Comparison of ENCODE assay signal across 9 mouse cellular contexts in genomic region chr17:57148994-57149803, GRCm38 (mm10). TPM values are rescaled to one million over a fixed set of nuclear protein-coding genes. Genes with fewer than 3 reads are reported as not detected.
A peak's percentile ranks its signal among the peaks of the same experiment; 100 is the strongest.
DNase-seq lines count a peak whose midpoint lies in the region; ATAC-seq lines count a peak whose summit lies in the region.
"Had no signal": no experiment of that assay in that cellular context is flagged by ENCODE, and none has a peak within 500 bp of the region (broad histone marks: within the 10 kb centered on the region; RNA-seq: fewer than 3 reads in every experiment).

Gene Cd70, minus strand, starts transcription at chr17:57149777.

- peak; percentile 73 for ATAC-seq in hindbrain, embryonic 16.5 days
- ATAC-seq in neural tube, embryonic 13.5 days (ENCODE audit: low read depth) = peak; percentile 65; the same call in 1 of the 2 replicates
- ATAC-seq in inflammation-experienced regulatory T-cells, adult 6 months = no peak

- H3K9ac ChIP-seq in hindbrain, embryonic 16.5 days (ENCODE audit: low read depth, low read length) = peak within 1 kb of the TSS; percentile 63
- peak within 1 kb of the TSS; percentile 59 for H3K9ac ChIP-seq in neural tube, embryonic 13.5 days

- H3K27me3 ChIP-seq in heart, embryonic 10.5 days (ENCODE audit: insufficient read depth, poor library complexity, severe bottlenecking) = peaks cover 65% of the 10 kb centered on the region
- peaks cover 10% of the 10 kb centered on the region for H3K27me3 ChIP-seq in hindbrain, embryonic 16.5 days (replicated peaks; ENCODE audit: control insufficient read depth, insufficient read depth, low read length)
- H3K27me3 ChIP-seq in neural tube, embryonic 13.5 days = peaks cover 52% of the 10 kb centered on the region

- H3K4me1 ChIP-seq in heart, embryonic 10.5 days = peaks cover 5% of the 10 kb centered on the region
- peaks cover 8% of the 10 kb centered on the region; the same call in 1 of the 2 replicates for H3K4me1 ChIP-seq in hindbrain, embryonic 16.5 days (ENCODE audit: control insufficient read depth, insufficient read depth, low read depth, low read length)
- H3K4me1 ChIP-seq in neural tube, embryonic 13.5 days (replicated peaks) = peaks cover 14% of the 10 kb centered on the region

- WGBS in heart, embryonic 10.5 days = 4% methylated on average over 38 of the region's 39 CpGs
- WGBS in hindbrain, embryonic 16.5 days = 3% methylated on average over 39 of the region's 39 CpGs
- 4% methylated on average over 39 of the region's 39 CpGs for WGBS in neural tube, embryonic 13.5 days

- H3K4me3 ChIP-seq in heart, embryonic 10.5 days = peak within 1 kb of the TSS; percentile 49
- peak within 1 kb of the TSS; percentile 40 for H3K4me3 ChIP-seq in hindbrain, embryonic 16.5 days (ENCODE audit: low read length)
- peak within 1 kb of the TSS; percentile 37 for H3K4me3 ChIP-seq in neural tube, embryonic 13.5 days

- H3K27ac ChIP-seq in heart, embryonic 10.5 days = no peak within 1 kb of the TSS
- no peak within 1 kb of the TSS for H3K27ac ChIP-seq in hindbrain, embryonic 16.5 days (ENCODE audit: low read depth, low read length)
- no peak within 1 kb of the TSS for H3K27ac ChIP-seq in neural tube, embryonic 13.5 days (replicated peaks)

- intact Hi-C loops in heart, postnatal 25 days (cut with DNase I) = no loop called here

- no peaks in the 10 kb centered on the region for H3K36me3 ChIP-seq in heart, embryonic 10.5 days
- H3K36me3 ChIP-seq in hindbrain, embryonic 16.5 days (ENCODE audit: control insufficient read depth, insufficient read depth, low read length) = no peaks in the 10 kb centered on the region
- no peaks in the 10 kb centered on the region for H3K36me3 ChIP-seq in neural tube, embryonic 13.5 days

- H3K9me3 ChIP-seq in heart, embryonic 10.5 days = 0 out of 2 replicates have a peak, but pooled peaks cover 3% of the 10 kb centered on the region
- no peaks in the 10 kb centered on the region for H3K9me3 ChIP-seq in hindbrain, embryonic 16.5 days (ENCODE audit: control insufficient read depth, low read length)
- H3K9me3 ChIP-seq in neural tube, embryonic 13.5 days = no peaks in the 10 kb centered on the region

- H3K4me2 ChIP-seq in hindbrain, embryonic 16.5 days (ENCODE audit: low read length) = peak within 1 kb of the TSS; percentile 74
- peak within 1 kb of the TSS; percentile 58 for H3K4me2 ChIP-seq in neural tube, embryonic 13.5 days

- DNase-seq in heart, embryonic 10.5 days (ENCODE audit: low spot score) = no peak
- DNase-seq in heart, postnatal 25 days (ENCODE audit: low spot score) = no peak
- DNase-seq in right cerebral cortex, postnatal 4 days = peak; percentile 11
- no peak for DNase-seq in right cerebral cortex, adult 2 months (ENCODE audit: low spot score in 2 of 2)
- no peak for DNase-seq in thymus, postnatal 14 days

RNA-seq across cellular contexts. Expression of gene Cd70, which starts in this region (rescaled TPM):
- polyA plus RNA-seq in heart, embryonic 10.5 days (2016; fragmentation: Nextera tagmentation; extraction: Ambion mirVana) = not detected in 2 replicates
- total RNA-seq in heart, postnatal 25 days (2021) = not detected
- polyA plus RNA-seq in hindbrain, embryonic 16.5 days (2015; fragmentation: Nextera tagmentation; extraction: Ambion mirVana) = 1.9 and 2.1 TPM in 2 replicates
- 0.56 and 0.62 TPM in 2 replicates for polyA plus RNA-seq in neural tube, embryonic 13.5 days (2015; fragmentation: Nextera tagmentation; extraction: Ambion mirVana)
- 1 to 10 TPM; 1.6 to 5.2 (median 3.4) TPM for polyA plus RNA-seq in inflammation-experienced regulatory T-cells, adult 6 months (2017; shearing (Covaris generic))
- polyA plus RNA-seq: C2C12 had no signal

Comparison
In these comparisons a context has a peak if more than half of its experiments do, and no peak if none do; other contexts are left out.
1. Peak in ATAC-seq, H3K4me3 ChIP-seq, H3K9ac ChIP-seq and H3K4me2 ChIP-seq in neural tube, embryonic 13.5 days; RNA of the gene not detected or under 1 TPM.